Mouse (Mus musculus) left cerebral cortex, adult 18-20 months (tissue): ENCODE results near the gene Akap9. TPM values are rescaled to one million over a fixed set of nuclear protein-coding genes. Genes with fewer than 3 reads are reported as not detected.
"Not testable (repeated sequence)": the region's sequence is repeated elsewhere in the genome, so short reads cannot be mapped to it uniquely, and the experiment has no call there.

Experiments
- DNase-seq, 2 experiments: peaks; one replicate each; pipeline ENCODE4 v3.0.0; 2021 to 2022; ENCODE audit warnings: low spot score in 2 of 2, mixed read lengths in 1 of 2
- long read RNA-seq, 2 experiments: library from polyadenylated mRNA; stranded (forward); transcript quantifications; one replicate each; pipeline ENCODE4 v2.0.0; 2021
- total RNA-seq, 2 experiments: library from RNA; stranded (reverse); gene quantifications; 2 replicates each; pipeline ENCODE4 v1.2.3; 2021

The Akap9 gene
- total RNA-seq: 10 to 100 TPM; 74.0 to 82.9 TPM
- long read RNA-seq, experiment 1, full-length matches to known transcripts: 1 of 7 reads
- long read RNA-seq, experiment 1, partial matches to known transcripts: 6 of 7 reads
- long read RNA-seq, experiment 1, other reads (novel, unspliced or antisense): 0 of 7 reads
- long read RNA-seq, experiment 2, full-length matches to known transcripts: 1 of 4 reads
- long read RNA-seq, experiment 2, partial matches to known transcripts: 2 of 4 reads
- long read RNA-seq, experiment 2, other reads (novel, unspliced or antisense): 1 of 4 reads

- peak; percentile 62 to 73 for DNase-seq
These were observed at the start of gene Akap9 for GRCm38 (mm10) chr5:3927801-3928689. Gene Akap9 (plus strand): TSS chr5:3928054.

- not testable (repeated sequence) for DNase-seq
These were observed 41.0 kb upstream of the Akap9 start for GRCm38 (mm10) chr5:3886862-3887261.

GRCm38 (mm10) chr5:3889201-3889600 lies 38.7 kb upstream of the Akap9 start:
- DNase-seq: no peak

- DNase-seq: peak in 1 of 2 experiments; percentile 15
These were observed 34.2 kb upstream of the Akap9 start, which contains the start of gene Mterf1a for GRCm38 (mm10) chr5:3893459-3894293. Gene Mterf1a (minus strand): TSS chr5:3893933.

- not testable (repeated sequence) for DNase-seq
These were observed 33.6 kb upstream of the Akap9 start for GRCm38 (mm10) chr5:3894294-3894619.

- DNase-seq: no peak
These were observed 22.4 kb upstream of the Akap9 start for GRCm38 (mm10) chr5:3905471-3905870.

GRCm38 (mm10) chr5:3922350-3922749 lies 5.5 kb upstream of the Akap9 start:
- DNase-seq: no peak

- DNase-seq: no peak
These were observed 1.2 kb upstream of the Akap9 start for GRCm38 (mm10) chr5:3926666-3927065.

- no peak for DNase-seq
These were observed 814 bp downstream of the Akap9 start for GRCm38 (mm10) chr5:3928690-3929046.

- no peak for DNase-seq
These were observed 2.9 kb downstream of the Akap9 start for GRCm38 (mm10) chr5:3930760-3931159.

- no peak for DNase-seq
These were observed 3.8 kb downstream of the Akap9 start for GRCm38 (mm10) chr5:3931636-3932035.

- DNase-seq: no peak
These were observed 5.7 kb downstream of the Akap9 start for GRCm38 (mm10) chr5:3933551-3933950.

- DNase-seq: no peak
These were observed 7.4 kb downstream of the Akap9 start for GRCm38 (mm10) chr5:3935266-3935665.

- DNase-seq: no peak
These were observed 8.1 kb downstream of the Akap9 start for GRCm38 (mm10) chr5:3935778-3936554.

- DNase-seq: no peak
These were observed 11.1 kb downstream of the Akap9 start for GRCm38 (mm10) chr5:3938905-3939304.

- DNase-seq: no peak
These were observed 11.5 kb downstream of the Akap9 start for GRCm38 (mm10) chr5:3939335-3939734.

GRCm38 (mm10) chr5:3941240-3941639 lies 13.4 kb downstream of the Akap9 start:
- DNase-seq: no peak

GRCm38 (mm10) chr5:3943169-3943568 lies 15.3 kb downstream of the Akap9 start:
- DNase-seq: not testable (repeated sequence)

GRCm38 (mm10) chr5:3952498-3952897 lies 24.6 kb downstream of the Akap9 start:
- no peak for DNase-seq

- DNase-seq: no peak
These were observed 26.7 kb downstream of the Akap9 start for GRCm38 (mm10) chr5:3954541-3954940.

GRCm38 (mm10) chr5:3961286-3961685 lies 33.4 kb downstream of the Akap9 start:
- DNase-seq: no peak
